Mouse (Mus musculus): Measurements from ENCODE around the gene Plin1. TPM values are rescaled to one million over a fixed set of nuclear protein-coding genes. Genes with fewer than 3 reads are reported as not detected.

Plin1 gene
- polyA plus RNA-seq, 1 experiment: 58.4 TPM

DNA sequence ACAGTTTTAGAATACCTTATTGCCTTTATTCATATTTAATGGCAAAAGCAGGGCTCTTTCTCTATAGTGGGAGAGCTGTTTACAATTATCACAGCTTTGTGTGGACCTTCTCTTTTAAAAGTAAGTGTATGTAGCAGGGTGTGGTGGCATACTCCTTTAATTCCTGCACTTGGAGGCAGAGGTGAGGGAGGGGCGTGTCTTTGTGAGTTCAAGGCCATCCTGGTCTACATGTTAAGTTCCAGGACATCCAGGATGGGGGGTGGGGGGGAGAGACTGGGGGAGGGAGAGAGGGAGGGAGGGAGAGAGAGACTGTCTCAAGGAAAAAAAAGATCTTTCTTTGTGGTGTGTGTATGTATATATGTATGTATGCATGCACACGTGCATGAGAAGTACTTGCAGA, 52.5 kb downstream of the Plin1 start:
- no peak overlapping the region for H3K27ac ChIP-seq (ENCODE audit: insufficient read depth, low read depth, low read length)
- DNase-seq: no peak
- H3K4me1 ChIP-seq (ENCODE audit: control insufficient read depth, insufficient read depth, low read length): no peaks in the 10 kb centered on the region
- 94% methylated on average over 2 of the region's 2 CpGs for WGBS
- no peaks in the 10 kb centered on the region for H3K27me3 ChIP-seq (replicated peaks; ENCODE audit: control insufficient read depth, insufficient read depth, low read length)
- TF ChIP-seq POLR2A (IDR thresholded peaks at IDR 0.05; ENCODE audit: low read depth, low read length) (no peak), CTCF (conservative IDR thresholded peaks at IDR 0.05; ENCODE audit: insufficient read depth, insufficient read length, low read depth, low read length) (no peak)
- no peaks in the 10 kb centered on the region for H3K36me3 ChIP-seq (ENCODE audit: control insufficient read depth, insufficient read depth, low read length)
- no peak overlapping the region for H3K4me3 ChIP-seq (ENCODE audit: insufficient read depth, low read depth, low read length)

GRCm38 (mm10) chr7:79679186-79679585, 53.5 kb downstream of the Plin1 start:
- H3K4me3 ChIP-seq (ENCODE audit: insufficient read depth, low read depth, low read length): no peak overlapping the region
- peak; percentile 18 for DNase-seq
- TF ChIP-seq CTCF (conservative IDR thresholded peaks at IDR 0.05; ENCODE audit: insufficient read depth, insufficient read length, low read depth, low read length) (no peak), POLR2A (IDR thresholded peaks at IDR 0.05; ENCODE audit: low read depth, low read length) (no peak)
- no peaks in the 10 kb centered on the region for H3K36me3 ChIP-seq (ENCODE audit: control insufficient read depth, insufficient read depth, low read length)
- no peak overlapping the region for H3K27ac ChIP-seq (ENCODE audit: insufficient read depth, low read depth, low read length)
- H3K27me3 ChIP-seq (replicated peaks; ENCODE audit: control insufficient read depth, insufficient read depth, low read length): no peaks in the 10 kb centered on the region
- no peaks in the 10 kb centered on the region for H3K4me1 ChIP-seq (ENCODE audit: control insufficient read depth, insufficient read depth, low read length)

GRCm38 (mm10) chr7:79670900-79671604, 61.7 kb downstream of the Plin1 start:
- H3K27ac ChIP-seq (ENCODE audit: insufficient read depth, low read depth, low read length): no peak overlapping the region
- 95% methylated on average over 4 of the region's 4 CpGs for WGBS
- DNase-seq: no peak
- no peaks in the 10 kb centered on the region for H3K27me3 ChIP-seq (replicated peaks; ENCODE audit: control insufficient read depth, insufficient read depth, low read length)
- no peak for TF ChIP-seq CTCF (conservative IDR thresholded peaks at IDR 0.05; ENCODE audit: insufficient read depth, insufficient read length, low read depth, low read length)
- H3K4me1 ChIP-seq (ENCODE audit: control insufficient read depth, insufficient read depth, low read length): no peaks in the 10 kb centered on the region
- H3K4me3 ChIP-seq (ENCODE audit: insufficient read depth, low read depth, low read length): no peak overlapping the region
- H3K36me3 ChIP-seq (ENCODE audit: control insufficient read depth, insufficient read depth, low read length): no peaks in the 10 kb centered on the region

Other genes with a start within 250 kb of the Plin1 start
- 170 and 188 TPM in 2 replicates for gene Rhcg, start 115.2 kb downstream of the Plin1 start, polyA plus RNA-seq (2012; rRNA removed)
- gene Ticrr, start 72.7 kb downstream of the Plin1 start, polyA plus RNA-seq (2012; rRNA removed): 0.03 and 0.11 TPM in 2 replicates
- gene Kif7, start 17.2 kb downstream of the Plin1 start, polyA plus RNA-seq (2012; rRNA removed): 0.81 and 0.92 TPM in 2 replicates
- 40.6 and 41.0 TPM in 2 replicates for gene Pex11a, start 10.2 kb upstream of the Plin1 start, polyA plus RNA-seq (2012; rRNA removed)
- 1.1 TPM in 2 replicates for gene Wdr93, start 10.3 kb upstream of the Plin1 start, polyA plus RNA-seq (2012; rRNA removed)
- 0.07 TPM in 1 of 2 replicates, not detected in the other for gene Mesp1, start 60.9 kb upstream of the Plin1 start, polyA plus RNA-seq (2012; rRNA removed)
- gene Mesp2, start 77.8 kb upstream of the Plin1 start, polyA plus RNA-seq (2012; rRNA removed): 0.28 and 0.35 TPM in 2 replicates
- gene Anpep, start 128.2 kb upstream of the Plin1 start, polyA plus RNA-seq (2012; rRNA removed): 170 and 175 TPM in 2 replicates
- gene Ap3s2, start 187.7 kb upstream of the Plin1 start, polyA plus RNA-seq (2012; rRNA removed): 18.0 and 19.6 TPM in 2 replicates
- 15.4 and 17.0 TPM in 2 replicates for gene Arpin, start 202.5 kb upstream of the Plin1 start, polyA plus RNA-seq (2012; rRNA removed)